Mouse (Mus musculus) c-Kit-positive CD71-negative TER-119-negative erythroid progenitor cells, embryonic 14.5 days (primary cell): Measurements from ENCODE around the gene Ror1.

Experiments used
- DNase-seq: peaks from one replicate; pipeline ENCODE4 v3.0.0-alpha.2; 2013; ENCODE audit warnings: low read depth

The Ror1 gene

GRCm38 (mm10) chr4:100095685-100096595 is at the start of gene Ror1:
TSS of gene Ror1 (plus strand) at chr4:100095791.
- DNase-seq = peak; percentile 56

GRCm38 (mm10) chr4:100047066-100047465 is 48.5 kb upstream of the Ror1 start:
- DNase-seq = no peak

GRCm38 (mm10) chr4:100048351-100048950 is 47.1 kb upstream of the Ror1 start:
- DNase-seq = no peak

- DNase-seq = no peak
Observed at GRCm38 (mm10) chr4:100051767-100052166, 43.8 kb upstream of the Ror1 start.

GRCm38 (mm10) chr4:100052258-100052657 is 43.3 kb upstream of the Ror1 start:
- DNase-seq = no peak

- no peak for DNase-seq
Observed at GRCm38 (mm10) chr4:100056046-100056445, 39.5 kb upstream of the Ror1 start.

- no peak for DNase-seq
Observed at GRCm38 (mm10) chr4:100056446-100056845, 39.1 kb upstream of the Ror1 start.

- DNase-seq = no peak
Observed at GRCm38 (mm10) chr4:100057381-100057780, 38.2 kb upstream of the Ror1 start.

GRCm38 (mm10) chr4:100058631-100059030 is 37.0 kb upstream of the Ror1 start:
- DNase-seq = no peak

GRCm38 (mm10) chr4:100059811-100060210 is 35.8 kb upstream of the Ror1 start:
- DNase-seq = no peak

- DNase-seq = no peak
Observed at GRCm38 (mm10) chr4:100061396-100062066, 34.1 kb upstream of the Ror1 start.

- DNase-seq = no peak
Observed at GRCm38 (mm10) chr4:100065686-100066085, 29.9 kb upstream of the Ror1 start.

- DNase-seq = no peak
Observed at GRCm38 (mm10) chr4:100070101-100070500, 25.5 kb upstream of the Ror1 start.

GRCm38 (mm10) chr4:100096596-100097181 is 1.1 kb downstream of the Ror1 start:
- DNase-seq = no peak

GRCm38 (mm10) chr4:100097364-100097979 is 1.9 kb downstream of the Ror1 start:
- no peak for DNase-seq

- no peak for DNase-seq
Observed at GRCm38 (mm10) chr4:100101066-100101820, 5.7 kb downstream of the Ror1 start.

- DNase-seq = no peak
Observed at GRCm38 (mm10) chr4:100101844-100102243, 6.3 kb downstream of the Ror1 start.

- DNase-seq = no peak
Observed at GRCm38 (mm10) chr4:100104241-100104640, 8.7 kb downstream of the Ror1 start.

- no peak for DNase-seq
Observed at GRCm38 (mm10) chr4:100107593-100107992, 12.0 kb downstream of the Ror1 start.

- DNase-seq = no peak
Observed at GRCm38 (mm10) chr4:100108551-100108950, 13.0 kb downstream of the Ror1 start.

GRCm38 (mm10) chr4:100114148-100114547 is 18.6 kb downstream of the Ror1 start:
- DNase-seq = no peak
